Mouse (Mus musculus) stomach, postnatal 0 days (tissue): ENCODE data around the gene Irx4.

Source experiments
- CTCF ChIP-seq: IDR thresholded peaks from 2 replicates; pipeline ENCODE4 v1.5.1; 2016; ENCODE audit warnings: antibody characterized with exemption, low read depth, mild to moderate bottlenecking, moderate library complexity
- EP300 ChIP-seq: optimal IDR thresholded peaks from 2 replicates; pipeline ENCODE3; 2016; ENCODE audit warnings: antibody characterized with exemption

DNA sequence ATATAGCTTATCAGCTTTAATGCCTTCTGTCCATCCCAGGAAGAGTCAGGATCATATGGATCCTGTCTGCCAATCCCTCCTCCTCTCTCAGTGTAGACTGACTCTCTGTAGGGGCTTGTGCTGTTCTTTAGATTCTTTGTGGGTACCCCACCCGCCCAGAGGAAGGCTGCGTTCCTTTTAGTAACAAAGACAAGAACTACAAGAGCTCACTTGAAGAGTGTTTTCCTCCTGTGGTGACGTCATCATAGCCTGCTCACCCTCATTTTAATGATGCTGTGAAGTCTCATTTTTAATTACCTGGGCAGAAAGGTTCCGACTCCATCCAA, 45.8 kb downstream of the Irx4 start:
- TF ChIP-seq CTCF (no peak), EP300 (no peak)
